Comparison of ENCODE assay signal across 13 mouse cellular contexts in the genomic region with DNA sequence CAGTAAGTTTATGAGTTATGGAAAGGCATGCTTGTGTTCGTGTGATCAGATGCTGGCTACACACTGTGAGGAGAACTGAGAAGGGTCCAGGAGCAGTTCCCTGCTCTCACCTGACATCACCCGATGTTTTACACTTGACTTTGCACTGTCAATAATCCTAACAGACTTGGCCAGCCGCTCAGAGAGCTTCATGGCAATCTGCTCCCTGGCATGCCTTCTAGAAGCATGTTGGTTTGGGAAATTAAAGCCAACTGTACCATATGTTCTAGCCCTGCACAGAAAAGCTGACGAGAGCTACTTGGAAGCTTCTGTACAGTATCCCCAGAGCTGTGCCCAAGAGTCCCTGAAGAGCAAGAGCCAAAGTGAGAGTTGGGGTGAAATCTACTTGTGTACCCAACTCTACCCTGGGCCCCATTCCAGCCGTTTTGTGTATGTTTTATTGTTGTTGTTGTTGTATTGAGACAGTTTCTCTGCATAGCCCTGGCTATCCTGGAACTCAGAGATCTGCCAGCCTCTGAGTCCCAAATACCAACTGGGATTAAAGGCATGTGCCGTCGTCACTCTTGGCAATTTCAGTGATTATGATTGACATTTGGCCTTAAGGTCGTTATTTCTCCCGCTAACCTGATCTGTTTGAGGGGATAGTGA. TPM values are rescaled to one million over a fixed set of nuclear protein-coding genes. Genes with fewer than 3 reads are reported as not detected.
DNase-seq lines count a peak whose midpoint lies in the region; ATAC-seq and TF ChIP-seq lines count a peak whose summit lies in the region.
"Had no signal": no experiment of that assay in that cellular context is flagged by ENCODE, and none has a peak within 500 bp of the region (broad histone marks: within the 10 kb centered on the region; RNA-seq: fewer than 3 reads in every experiment).

No protein-coding gene starts in this region.

- no peaks in the 10 kb centered on the region for H3K27me3 ChIP-seq in embryonic facial prominence, embryonic 14.5 days (replicated peaks; ENCODE audit: control insufficient read depth, insufficient read depth, low read length)
- no peaks in the 10 kb centered on the region for H3K27me3 ChIP-seq in embryonic facial prominence, embryonic 10.5 days (replicated peaks; ENCODE audit: low read depth, poor library complexity, severe bottlenecking)
- H3K27me3 ChIP-seq: liver, embryonic 15.5 days; neural tube, embryonic 13.5 days had no signal

- no peak overlapping the region for H3K4me3 ChIP-seq in embryonic facial prominence, embryonic 14.5 days (ENCODE audit: low read depth, low read length)
- no peak overlapping the region for H3K4me3 ChIP-seq in embryonic facial prominence, embryonic 10.5 days
- H3K4me3 ChIP-seq in lung, adult 2 months (replicated peaks; ENCODE audit: extremely low read depth, low read depth, low read length) = no peak overlapping the region
- H3K4me3 ChIP-seq: gastrocnemius, adult 2 months; liver, embryonic 15.5 days; neural tube, embryonic 13.5 days had no signal

- ATAC-seq in embryonic facial prominence, embryonic 14.5 days (ENCODE audit: low read depth) = no peak
- peak; percentile 98 for ATAC-seq in frontal cortex, adult (ENCODE audit: low TSS enrichment)

- WGBS in embryonic facial prominence, embryonic 14.5 days = 42% methylated on average over 9 of the region's 9 CpGs
- WGBS in embryonic facial prominence, embryonic 10.5 days = 66% methylated on average over 9 of the region's 9 CpGs
- WGBS in lung, adult 2 months = 79% methylated on average over 9 of the region's 9 CpGs

- peaks cover 3% of the 10 kb centered on the region; the same call in 1 of the 2 replicates for H3K4me1 ChIP-seq in embryonic facial prominence, embryonic 14.5 days (ENCODE audit: control insufficient read depth, insufficient read depth, low read length)
- H3K4me1 ChIP-seq in embryonic facial prominence, embryonic 10.5 days = peaks cover 9% of the 10 kb centered on the region; the same call in 1 of the 2 replicates
- H3K4me1 ChIP-seq in lung, adult 2 months (ENCODE audit: control insufficient read depth, insufficient read depth, low read length) = no peaks in the 10 kb centered on the region

- DNase-seq in embryonic facial prominence, embryonic 14.5 days (ENCODE audit: low spot score) = peak; percentile 41
- DNase-seq in embryonic facial prominence, embryonic 10.5 days (ENCODE audit: low spot score) = no peak
- peak; percentile 70 for DNase-seq in brain, embryonic 18.5 days (ENCODE audit: low read depth, low spot score)
- peak; percentile 12 for DNase-seq in left cerebral cortex, adult 18-20 months (ENCODE audit: low spot score in 2 of 2)
- no peak for DNase-seq in lung, adult 2 months
- no peak for DNase-seq in ovary, postnatal 36 days (ENCODE audit: low spot score)
- DNase-seq in gastrocnemius, postnatal 14 days = no peak
- DNase-seq: adrenal gland, adult 8-10 months; gastrocnemius, adult 2 months had no signal

- 0 out of 2 replicates have a peak, but pooled peaks cover 3% of the 10 kb centered on the region for H3K9me3 ChIP-seq in embryonic facial prominence, embryonic 14.5 days (ENCODE audit: control insufficient read depth, low read length)
- H3K9me3 ChIP-seq in embryonic facial prominence, embryonic 10.5 days = no peaks in the 10 kb centered on the region
- H3K9me3 ChIP-seq: liver, embryonic 15.5 days; neural tube, embryonic 13.5 days had no signal

- H3K27ac ChIP-seq in embryonic facial prominence, embryonic 14.5 days (replicated peaks; ENCODE audit: low read depth, low read length) = no peak overlapping the region
- H3K27ac ChIP-seq in embryonic facial prominence, embryonic 10.5 days (replicated peaks) = no peak overlapping the region
- H3K27ac ChIP-seq: gastrocnemius, adult 2 months; liver, embryonic 15.5 days; neural tube, embryonic 13.5 days had no signal

- TF ChIP-seq CTCF in lung, adult 2 months (IDR thresholded peaks at IDR 0.05; ENCODE audit: insufficient read depth, low read length) = no peak

- no peak overlapping the region for H3K9ac ChIP-seq in embryonic facial prominence, embryonic 14.5 days (ENCODE audit: low read depth, low read length)
- H3K9ac ChIP-seq: liver, embryonic 15.5 days; neural tube, embryonic 13.5 days had no signal

- H3K4me2 ChIP-seq in embryonic facial prominence, embryonic 14.5 days (ENCODE audit: low read depth, low read length) = no peak overlapping the region
- H3K4me2 ChIP-seq: liver, embryonic 15.5 days; neural tube, embryonic 13.5 days had no signal

- intact Hi-C loops in gastrocnemius, postnatal 14 days (cut with DNase I; ENCODE audit: low total_unique reads) = no loop called here

- no peaks in the 10 kb centered on the region for H3K36me3 ChIP-seq in embryonic facial prominence, embryonic 14.5 days (ENCODE audit: control insufficient read depth, insufficient read depth, low read length)
- H3K36me3 ChIP-seq in embryonic facial prominence, embryonic 10.5 days (replicated peaks) = no peaks in the 10 kb centered on the region
- H3K36me3 ChIP-seq: liver, embryonic 15.5 days; neural tube, embryonic 13.5 days had no signal

- no peak for TF ChIP-seq POLR2A in lung, adult 2 months (IDR thresholded peaks at IDR 0.05; ENCODE audit: borderline replicate concordance, extremely low read depth, low read depth, low read length)

RNA-seq across cellular contexts. Expression of a gene that starts 56.5 kb away (rescaled TPM):
- polyA plus RNA-seq in embryonic facial prominence, embryonic 14.5 days (2014; fragmentation: Nextera tagmentation; extraction: Ambion mirVana) = 10.4 and 10.8 TPM in 2 replicates
- 8.8 and 10.8 TPM in 2 replicates for polyA plus RNA-seq in embryonic facial prominence, embryonic 10.5 days (2016; fragmentation: Nextera tagmentation; extraction: Ambion mirVana)
- 1 to 10 TPM; 3.6 to 3.8 TPM for total RNA-seq in left cerebral cortex, adult 18-20 months (2021)
- 9.7 and 10.1 TPM in 2 replicates for polyA plus RNA-seq in lung, adult 2 months (2012; rRNA removed)
- 1 to 10 TPM; 4.9 to 5.3 TPM for total RNA-seq in gastrocnemius, postnatal 14 days (2021)
- total RNA-seq: MEL had no signal

Comparison
In these comparisons a context has a peak if more than half of its experiments do, and no peak if none do; other contexts are left out.
1. DNase-seq: peak in embryonic facial prominence, embryonic 14.5 days (single experiment), brain, embryonic 18.5 days (single experiment) and left cerebral cortex, adult 18-20 months (2 of 2); none in embryonic facial prominence, embryonic 10.5 days (single experiment), lung, adult 2 months (single experiment), ovary, postnatal 36 days (single experiment) and gastrocnemius, postnatal 14 days (single experiment).